Mouse (Mus musculus): ENCODE measurements around the gene Cdk12. TPM values are rescaled to one million over a fixed set of nuclear protein-coding genes. Genes with fewer than 3 reads are reported as not detected.

Cdk12 gene
- total RNA-seq, 2 experiments from 2014 or later: 39.2 to 45.6 TPM

GRCm38 (mm10) chr11:98298484-98299205 lies 95.8 kb downstream of the Cdk12 start:
- DNase-seq (ENCODE audit: low spot score in 2 of 2): no peak

- DNase-seq (ENCODE audit: low spot score in 2 of 2): peak; percentile 45 to 67
Observed at GRCm38 (mm10) chr11:98313790-98314323, 111.0 kb downstream of the Cdk12 start.

- DNase-seq (ENCODE audit: low spot score in 2 of 2): no peak
Observed at GRCm38 (mm10) chr11:98317479-98317878, 114.6 kb downstream of the Cdk12 start.

GRCm38 (mm10) chr11:98318421-98319116 lies 115.7 kb downstream of the Cdk12 start:
- no peak for DNase-seq (ENCODE audit: low spot score in 2 of 2)

GRCm38 (mm10) chr11:98319120-98319519 lies 116.3 kb downstream of the Cdk12 start:
- no peak for DNase-seq (ENCODE audit: low spot score in 2 of 2)

GRCm38 (mm10) chr11:98319544-98319943 lies 116.7 kb downstream of the Cdk12 start:
- DNase-seq (ENCODE audit: low spot score in 2 of 2): no peak

- DNase-seq (ENCODE audit: low spot score in 2 of 2): no peak
Observed at GRCm38 (mm10) chr11:98319944-98320343, 117.1 kb downstream of the Cdk12 start.

- DNase-seq (ENCODE audit: low spot score in 2 of 2): no peak
Observed at GRCm38 (mm10) chr11:98320381-98320780, 117.5 kb downstream of the Cdk12 start.

- no peak for DNase-seq (ENCODE audit: low spot score in 2 of 2)
Observed at GRCm38 (mm10) chr11:98320806-98321676, 118.2 kb downstream of the Cdk12 start.

- DNase-seq (ENCODE audit: low spot score in 2 of 2): no peak
Observed at GRCm38 (mm10) chr11:98321677-98322003, 118.8 kb downstream of the Cdk12 start.

GRCm38 (mm10) chr11:98322159-98322558 lies 119.3 kb downstream of the Cdk12 start:
- DNase-seq (ENCODE audit: low spot score in 2 of 2): no peak

GRCm38 (mm10) chr11:98323136-98323866 lies 120.4 kb downstream of the Cdk12 start:
- DNase-seq (ENCODE audit: low spot score in 2 of 2): no peak

- peak in 1 of 2 experiments; percentile 21 for DNase-seq (ENCODE audit: low spot score in 2 of 2)
Observed at GRCm38 (mm10) chr11:98323933-98324332, 121.1 kb downstream of the Cdk12 start.

- no peak for DNase-seq (ENCODE audit: low spot score in 2 of 2)
Observed at GRCm38 (mm10) chr11:98325191-98325820, 122.4 kb downstream of the Cdk12 start.

- no peak for DNase-seq (ENCODE audit: low spot score in 2 of 2)
Observed at GRCm38 (mm10) chr11:98325821-98326218, 123.0 kb downstream of the Cdk12 start.

- no peak for DNase-seq (ENCODE audit: low spot score in 2 of 2)
Observed at GRCm38 (mm10) chr11:98326741-98327135, 123.9 kb downstream of the Cdk12 start.

GRCm38 (mm10) chr11:98327136-98328030 lies 124.5 kb downstream of the Cdk12 start:
- no peak for DNase-seq (ENCODE audit: low spot score in 2 of 2)

GRCm38 (mm10) chr11:98328031-98328370 lies 125.1 kb downstream of the Cdk12 start:
- DNase-seq (ENCODE audit: low spot score in 2 of 2): no peak

All from adrenal gland, adult 18-20 months (tissue).